Mouse (Mus musculus) erythroblast, embryonic 14.5 days (primary cell): ENCODE data around the gene Epop.

ENCODE experiments used
- GATA1 ChIP-seq: IDR thresholded peaks from 2 replicates; pipeline ENCODE4 v1.6.1; 2012; ENCODE audit warnings: low read length, inconsistent platforms, mixed read lengths
- TAL1 ChIP-seq: IDR thresholded peaks from 3 replicates; pipeline ENCODE4 v1.6.1; 2012; ENCODE audit warnings: low read length, inconsistent platforms, mixed read lengths

GRCm38 (mm10) chr11:97666221-97666620 is 36.7 kb upstream of the Epop start:
- TF ChIP-seq GATA1 (no peak), TAL1 (no peak)
